Mouse (Mus musculus): ENCODE results near the gene Gm11555.
"Not testable (repeated sequence)": the region's sequence is repeated elsewhere in the genome, so short reads cannot be mapped to it uniquely, and the experiment has no call there.

The Gm11555 gene

DNA sequence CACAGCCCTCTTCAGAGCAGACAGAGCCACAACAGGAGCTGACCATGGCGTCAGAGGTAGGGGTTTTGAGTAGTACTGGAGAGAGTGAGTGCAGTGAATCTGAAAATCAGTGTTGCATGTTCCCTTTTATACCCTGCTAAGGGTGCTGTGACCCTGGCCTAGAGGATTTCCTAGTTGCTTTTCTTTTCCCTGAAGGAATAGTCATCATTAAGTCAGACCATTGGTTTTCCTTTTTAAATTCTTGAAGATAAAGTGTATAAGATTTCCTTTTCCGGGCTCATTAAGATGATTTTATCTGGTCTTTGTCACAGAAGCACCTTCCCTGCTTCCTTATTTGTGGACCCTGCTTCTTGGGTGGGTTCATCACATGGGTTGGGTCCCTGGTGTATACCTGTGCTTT lies at the start of gene Gm11555:
Gm11555 (minus strand) TSS at position 101 of the 400 bp plus-strand sequence.
- no peak for DNase-seq (ENCODE audit: low read depth, low spot score)

DNA sequence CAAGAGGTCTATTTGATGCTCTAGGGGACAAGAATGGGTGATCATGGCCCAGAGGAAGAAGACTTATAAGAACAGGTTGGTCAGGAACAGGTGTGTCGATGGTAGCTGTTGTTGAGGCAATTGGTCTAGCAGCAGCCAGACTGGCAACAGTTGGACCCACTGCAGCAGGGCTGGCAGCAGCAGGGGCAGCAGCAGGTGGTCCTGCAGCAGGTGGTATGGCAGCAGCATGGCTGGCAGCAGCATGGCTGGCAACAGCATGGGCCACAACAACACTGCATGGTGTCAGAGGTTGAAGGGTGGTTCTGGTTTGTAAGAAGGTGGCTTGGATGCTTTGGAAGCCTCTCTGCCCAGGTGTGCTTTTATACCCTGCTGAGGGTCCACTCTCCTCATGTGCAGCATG lies 40.4 kb upstream of the Gm11555 start, which contains the start of gene Gm14190:
Gm14190 (minus strand) TSS at position 278 of the 400 bp plus-strand sequence.
- DNase-seq (ENCODE audit: low read depth, low spot score) = no peak

DNA sequence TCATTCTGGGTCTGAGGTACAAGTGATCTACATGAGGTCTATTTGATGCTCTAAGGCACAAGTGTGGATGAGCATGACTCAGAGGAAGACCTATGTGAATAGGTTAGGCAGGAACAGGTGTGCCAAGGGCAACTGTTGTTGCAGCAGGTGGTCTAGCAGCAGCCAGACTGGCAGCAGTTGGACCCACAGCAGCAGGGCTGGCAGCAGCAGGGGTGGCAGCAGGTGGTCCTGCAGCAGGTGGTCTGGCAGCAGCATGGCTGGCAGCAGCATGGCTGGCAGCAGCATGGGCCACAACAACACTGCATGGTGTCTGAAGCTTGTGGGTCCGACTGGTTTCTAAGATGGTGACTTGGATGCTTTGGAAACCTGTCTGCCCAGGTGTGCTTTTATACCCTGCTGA lies 35.2 kb upstream of the Gm11555 start:
- not testable (repeated sequence) for DNase-seq (ENCODE audit: low read depth, low spot score)

DNA sequence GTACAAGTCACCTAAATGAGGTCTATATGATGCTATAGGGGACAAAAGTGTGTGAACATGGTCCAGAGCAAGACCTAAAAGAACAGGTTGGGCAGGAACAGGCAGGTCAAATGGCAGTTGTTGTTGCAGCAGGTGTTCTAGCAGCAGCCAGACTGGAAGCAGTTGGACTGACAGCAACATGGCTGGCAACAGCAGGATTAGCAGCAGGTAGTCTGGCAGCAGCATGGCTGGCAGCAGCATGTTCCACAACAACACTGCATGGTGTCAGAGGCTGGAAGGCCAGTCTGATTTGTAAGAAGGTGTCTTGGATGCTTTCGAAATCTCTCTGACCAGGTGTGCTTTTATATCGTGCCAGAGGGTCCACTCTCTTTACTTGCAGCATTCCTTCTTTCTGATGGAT lies 33.4 kb upstream of the Gm11555 start:
- no peak for DNase-seq (ENCODE audit: low read depth, low spot score)

DNA sequence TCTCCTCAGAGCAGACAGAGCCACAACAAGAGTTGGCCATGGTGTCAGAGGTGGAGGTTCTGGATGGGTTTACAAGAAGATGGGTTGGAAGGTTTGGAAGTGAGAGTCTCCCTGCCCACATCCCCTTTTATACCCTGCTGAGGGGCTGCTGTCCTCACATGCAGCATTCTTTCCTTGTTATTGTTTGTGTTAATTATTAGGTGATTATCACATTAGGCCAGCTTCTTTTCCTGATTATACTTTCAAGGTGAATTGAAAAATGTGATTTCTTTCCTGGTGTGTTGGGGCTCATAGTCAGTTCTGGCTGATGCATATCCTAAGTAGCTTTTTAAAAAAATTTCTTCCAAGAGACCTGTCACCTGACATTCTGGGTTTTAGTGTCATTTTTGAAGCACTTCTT lies 15.8 kb upstream of the Gm11555 start, which contains the start of gene Krtap4-6:
Krtap4-6 (minus strand) TSS at position 101 of the 400 bp plus-strand sequence.
- DNase-seq (ENCODE audit: low read depth, low spot score) = no peak

DNA sequence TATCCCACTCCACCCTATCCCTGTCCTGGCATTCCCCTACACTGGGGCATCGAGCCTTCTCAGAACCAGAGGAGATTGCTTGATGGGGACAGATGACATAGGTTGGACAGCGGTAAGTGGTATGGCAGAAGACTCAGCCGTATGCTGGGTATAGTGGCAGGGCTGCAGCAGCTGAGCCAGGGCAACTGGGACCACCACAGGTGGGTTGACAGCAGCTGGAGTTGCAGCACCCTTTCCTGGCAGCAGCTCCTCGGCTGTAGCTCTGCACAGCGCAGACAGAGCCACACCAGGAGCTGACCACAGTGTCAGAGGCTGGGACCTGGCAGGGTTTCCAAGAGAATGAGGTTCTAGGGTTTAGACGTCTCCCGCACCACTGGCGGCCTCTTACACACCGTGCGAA lies 12.8 kb upstream of the Gm11555 start:
- DNase-seq (ENCODE audit: low read depth, low spot score) = no peak

DNA sequence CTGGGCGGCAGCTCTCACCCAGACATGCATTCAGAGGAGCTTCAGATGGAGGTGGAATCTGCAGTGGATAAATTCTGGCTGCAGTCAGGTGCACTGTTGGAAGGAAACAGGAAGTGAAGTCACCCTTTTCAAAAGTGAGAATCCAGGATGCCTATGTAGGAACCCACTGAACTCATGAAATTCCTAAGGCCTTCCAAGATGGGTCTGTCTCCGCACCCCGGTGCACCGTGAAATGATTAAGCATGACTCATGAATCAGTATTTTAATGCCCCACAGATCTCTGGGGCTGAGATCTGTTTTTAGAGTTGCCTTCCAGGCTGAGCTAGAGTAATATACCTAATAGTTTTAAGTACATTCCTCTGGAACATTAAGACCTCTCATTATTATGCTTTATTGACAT lies 9.2 kb upstream of the Gm11555 start:
- no peak for DNase-seq (ENCODE audit: low read depth, low spot score)

DNA sequence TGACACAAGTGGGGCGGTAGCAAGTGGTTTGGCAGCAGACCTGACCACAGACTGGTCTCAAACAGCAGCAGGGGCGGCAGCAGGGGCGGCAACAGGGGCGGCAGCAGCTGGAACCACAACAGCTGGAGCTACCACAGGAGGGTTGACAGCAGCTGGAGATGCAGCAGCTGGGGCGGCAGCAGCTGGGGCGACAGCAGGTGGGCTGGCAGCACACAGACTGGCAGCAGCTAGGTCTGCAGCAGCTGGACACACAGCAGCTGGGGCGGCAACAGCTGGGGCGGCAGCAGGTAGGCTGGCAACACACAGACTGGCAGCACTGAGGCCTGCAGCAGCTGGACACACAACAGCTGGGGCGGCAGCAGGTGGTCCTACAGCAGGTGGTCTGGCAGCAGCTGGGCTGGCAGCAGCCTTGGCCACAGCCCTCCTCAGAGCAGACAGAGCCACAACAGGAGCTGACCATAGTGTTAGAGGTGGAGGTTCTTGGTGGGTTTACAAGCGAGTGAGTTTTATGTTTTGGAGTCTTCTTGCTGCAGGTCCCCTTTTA lies 8.5 kb upstream of the Gm11555 start, which contains the start of gene Gm11563:
Gm11563 (minus strand) TSS at position 494 of the 544 bp plus-strand sequence.
- not testable (repeated sequence) for DNase-seq (ENCODE audit: low read depth, low spot score)

DNA sequence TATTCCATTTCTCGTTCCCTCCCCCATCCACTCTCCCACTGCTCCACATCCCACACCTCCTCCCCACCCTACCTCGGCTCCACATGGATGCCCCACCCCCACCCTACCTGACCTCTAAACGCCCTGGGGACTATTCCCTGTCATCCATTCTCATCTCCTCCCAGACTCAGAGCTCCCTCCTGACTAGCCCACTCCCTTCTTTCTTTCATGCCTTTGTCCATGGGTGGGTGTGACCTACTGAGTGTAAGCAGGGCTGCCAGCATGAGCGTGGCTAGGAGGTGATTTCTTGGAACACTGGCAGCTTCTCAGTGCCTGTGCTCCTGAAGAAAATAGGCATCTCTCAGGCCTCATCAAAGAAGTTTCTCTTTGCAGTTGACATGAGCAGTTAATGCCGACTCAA lies 7.0 kb upstream of the Gm11555 start:
- peak; percentile 48 for DNase-seq (ENCODE audit: low read depth, low spot score)

DNA sequence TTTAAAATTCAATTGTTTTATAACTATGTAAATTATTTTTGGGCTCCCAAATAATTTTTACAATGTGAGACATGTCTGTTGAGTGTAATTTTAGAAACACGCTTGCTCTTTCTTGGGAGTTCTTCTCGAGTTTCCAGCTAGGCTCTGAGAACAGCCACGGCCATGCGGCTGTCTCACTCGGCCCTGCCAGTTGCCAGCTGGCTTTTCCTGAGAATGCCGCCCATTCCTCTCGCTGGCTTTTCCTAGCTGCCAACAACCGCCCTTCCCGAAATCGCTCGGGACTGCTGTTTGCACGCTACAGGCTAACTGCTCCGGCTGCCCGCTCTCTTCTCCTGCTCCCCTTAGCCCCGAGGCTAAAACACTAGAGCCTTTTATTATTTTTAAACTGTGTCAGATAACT lies 3.6 kb downstream of the Gm11555 start:
- DNase-seq (ENCODE audit: low read depth, low spot score) = no peak

DNA sequence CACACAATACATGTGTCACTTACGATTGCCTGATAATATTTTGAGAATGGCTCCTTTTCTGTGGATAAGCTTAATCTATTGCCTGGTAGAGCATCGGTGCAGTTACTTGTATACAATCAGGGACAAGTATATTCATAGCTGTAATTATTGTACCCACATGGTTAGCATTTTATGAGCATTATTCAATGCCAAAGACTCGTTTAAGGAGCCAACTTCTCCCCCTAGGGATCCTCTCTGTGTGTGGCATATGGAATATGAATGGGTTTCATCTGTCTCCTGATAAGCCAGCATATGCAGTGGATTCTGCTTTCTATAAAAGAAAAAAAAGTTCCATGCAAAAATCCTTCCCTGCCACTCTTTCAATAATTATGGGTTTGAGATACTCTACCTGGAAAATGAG lies 5.7 kb downstream of the Gm11555 start:
- DNase-seq (ENCODE audit: low read depth, low spot score) = no peak

DNA sequence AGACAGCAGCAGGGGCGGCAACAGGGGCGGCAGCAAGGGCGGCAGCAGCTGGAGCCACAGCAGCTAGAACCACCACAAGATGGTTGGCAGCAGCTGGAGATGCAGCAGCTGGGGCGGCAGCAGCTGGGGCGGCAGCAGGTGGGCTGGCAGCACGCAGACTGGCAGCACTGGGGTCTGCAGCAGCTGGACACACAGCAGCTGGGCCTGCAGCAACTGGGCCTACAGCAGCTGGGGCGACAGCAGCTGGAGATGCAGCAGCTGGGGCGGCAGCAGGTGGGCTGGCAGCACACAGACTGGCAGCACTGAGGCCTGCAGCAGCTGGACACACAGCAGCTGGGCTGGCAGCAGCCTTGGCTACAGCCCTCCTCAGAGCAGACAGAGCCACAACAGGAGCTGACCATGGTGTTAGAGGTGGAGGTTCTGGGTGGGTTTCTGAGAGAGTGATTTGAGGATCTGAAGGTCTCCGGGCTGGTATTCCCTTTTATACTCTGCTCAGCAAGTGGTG lies 6.3 kb downstream of the Gm11555 start, which contains the start of gene Krtap4-7:
Krtap4-7 (minus strand) TSS at position 455 of the 505 bp plus-strand sequence.
- DNase-seq (ENCODE audit: low read depth, low spot score) = not testable (repeated sequence)

DNA sequence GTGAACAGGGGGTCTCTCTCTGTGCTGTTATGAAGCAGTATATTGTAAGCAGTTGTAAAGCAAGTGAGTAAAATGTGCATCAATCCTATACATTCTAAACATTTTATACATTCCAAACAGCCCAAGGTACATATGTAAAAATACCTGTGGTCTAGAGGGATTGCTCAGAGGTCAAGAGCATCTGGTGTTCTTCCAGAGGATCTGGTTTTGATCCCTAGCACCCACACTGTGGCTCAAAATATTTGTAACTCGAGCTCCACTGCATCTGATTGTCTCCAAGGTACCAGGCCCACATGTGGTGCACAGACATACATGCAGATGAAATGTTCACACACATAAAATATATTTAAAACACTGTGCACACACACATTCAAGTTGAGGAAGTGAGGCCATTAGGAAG lies 9.1 kb downstream of the Gm11555 start:
- no peak for DNase-seq (ENCODE audit: low read depth, low spot score)

DNA sequence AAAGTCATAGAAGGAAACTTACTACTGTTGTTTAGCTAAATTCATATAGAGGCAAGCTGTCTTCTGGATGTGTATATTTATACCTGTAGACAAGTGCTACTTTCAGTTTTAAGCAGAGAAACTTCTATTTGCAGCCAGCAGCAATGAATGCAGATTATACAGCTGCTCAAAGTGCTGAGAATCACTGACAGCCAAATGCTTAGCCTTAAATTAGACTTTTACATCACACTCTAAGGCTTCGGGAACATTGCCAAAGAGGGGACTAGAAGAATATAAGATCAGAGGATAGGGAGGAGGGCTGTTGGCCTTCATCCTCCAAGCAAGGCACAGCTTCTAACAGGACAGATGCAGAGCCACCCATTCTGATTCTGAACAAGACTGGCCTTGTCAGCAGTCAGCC lies 12.9 kb downstream of the Gm11555 start:
- DNase-seq (ENCODE audit: low read depth, low spot score) = no peak

DNA sequence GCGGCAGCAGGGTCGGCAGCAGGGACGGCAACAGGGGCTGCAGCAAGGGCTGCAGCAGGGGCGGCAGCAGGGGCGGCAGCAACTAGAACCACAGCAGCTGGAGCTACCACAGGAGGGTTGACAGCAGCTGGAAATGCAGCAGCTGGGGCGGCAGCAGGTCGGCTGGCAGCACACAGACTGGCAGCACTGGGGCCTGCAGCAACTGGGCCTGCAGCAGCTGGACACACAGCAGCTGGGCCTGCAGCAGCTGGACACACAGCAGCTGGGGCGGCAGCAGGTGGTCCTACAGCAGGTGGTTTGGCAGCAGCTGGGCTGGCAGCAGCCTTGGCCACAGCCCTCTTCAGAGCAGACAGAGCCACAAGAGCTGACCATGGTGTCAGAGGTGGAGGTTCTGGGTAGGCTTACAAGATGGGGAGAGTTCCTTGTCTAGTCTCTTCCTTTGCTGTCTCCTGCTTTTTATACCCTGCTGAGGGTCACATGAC lies 15.3 kb downstream of the Gm11555 start, which contains the start of gene Krtap4-2:
Krtap4-2 (minus strand) TSS at position 432 of the 482 bp plus-strand sequence.
- no peak for DNase-seq (ENCODE audit: low read depth, low spot score)

DNA sequence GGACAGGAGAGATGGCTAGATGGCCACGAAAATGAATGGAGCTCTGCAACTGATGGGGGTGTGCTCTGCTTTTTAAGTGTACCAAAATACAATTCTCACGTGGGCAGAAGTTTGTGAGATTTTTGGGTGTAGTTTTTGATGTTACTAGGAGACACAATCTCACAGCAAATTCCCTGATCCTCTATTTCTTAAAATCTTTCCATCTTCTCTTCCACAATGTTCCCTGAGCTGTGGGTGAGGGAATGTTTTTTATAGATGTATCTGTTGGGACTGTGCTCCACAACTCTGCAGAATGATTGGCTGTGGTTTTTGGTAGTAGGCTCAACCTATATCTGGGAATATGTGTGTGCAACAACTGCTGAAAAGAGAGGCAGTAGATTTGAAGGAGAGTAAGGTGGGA lies 16.7 kb downstream of the Gm11555 start:
- DNase-seq (ENCODE audit: low read depth, low spot score) = no peak

DNA sequence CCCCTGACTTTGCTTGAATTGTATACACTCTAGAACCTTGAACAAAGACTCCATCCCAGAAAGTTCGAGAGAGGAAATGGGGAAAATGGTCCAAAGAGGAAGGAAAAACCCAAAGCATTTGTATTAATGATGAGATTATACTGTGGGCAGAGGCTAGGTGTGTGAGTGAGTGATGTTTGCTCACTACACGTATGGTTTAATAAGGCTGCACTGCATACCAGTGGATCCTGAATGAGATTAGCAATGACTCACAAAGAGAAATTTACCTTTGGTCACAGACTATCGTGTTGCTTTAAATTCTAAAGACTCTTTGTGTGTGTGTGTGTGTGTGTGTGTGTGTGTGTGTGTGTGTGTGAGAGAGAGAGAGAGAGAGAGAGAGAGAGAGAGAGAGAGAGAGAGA lies 19.1 kb downstream of the Gm11555 start:
- no peak for DNase-seq (ENCODE audit: low read depth, low spot score)

DNA sequence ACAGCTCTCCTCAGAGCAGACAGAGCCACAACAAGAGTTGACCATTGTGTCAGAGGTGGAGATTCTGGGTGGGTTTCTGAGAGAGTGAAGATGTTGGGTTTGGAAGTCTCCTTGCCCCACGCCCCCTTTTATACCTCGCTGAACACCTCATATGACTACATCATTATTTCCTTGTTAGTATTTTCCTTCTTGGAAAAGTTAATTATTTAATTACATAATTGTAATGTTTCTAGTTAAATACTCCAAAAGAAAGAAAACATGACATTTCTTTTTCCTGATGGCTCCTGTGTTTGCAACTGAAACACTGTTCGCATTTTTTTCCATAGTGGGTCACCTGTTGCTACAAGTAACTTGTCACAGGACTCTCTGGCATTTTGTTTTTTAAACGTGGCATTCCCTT lies 21.9 kb downstream of the Gm11555 start, which contains the start of gene Krtap4-1:
Krtap4-1 (minus strand) TSS at position 101 of the 400 bp plus-strand sequence.
- DNase-seq (ENCODE audit: low read depth, low spot score) = no peak

DNA sequence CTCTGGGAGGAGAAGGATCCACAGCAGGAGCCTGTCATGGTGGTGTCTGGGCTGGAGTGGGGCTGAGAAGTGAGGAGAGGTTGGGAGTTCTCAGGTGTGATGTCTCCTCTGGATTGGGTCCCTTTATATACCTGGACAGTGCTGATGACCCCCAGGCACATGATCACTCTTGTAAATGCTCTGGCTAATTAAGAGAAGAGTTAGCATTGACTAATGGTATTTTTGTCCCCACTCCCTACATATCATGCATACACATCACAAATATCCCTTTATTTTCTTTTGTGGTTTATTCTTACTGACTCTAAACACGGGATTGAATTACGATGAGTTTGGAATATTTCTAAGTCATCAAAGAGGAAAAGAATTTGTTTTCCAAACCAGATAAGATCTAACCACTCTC lies 29.7 kb downstream of the Gm11555 start, which contains the start of gene Gm11562:
Gm11562 (minus strand) TSS at position 101 of the 400 bp plus-strand sequence.
- DNase-seq (ENCODE audit: low read depth, low spot score) = no peak

DNA sequence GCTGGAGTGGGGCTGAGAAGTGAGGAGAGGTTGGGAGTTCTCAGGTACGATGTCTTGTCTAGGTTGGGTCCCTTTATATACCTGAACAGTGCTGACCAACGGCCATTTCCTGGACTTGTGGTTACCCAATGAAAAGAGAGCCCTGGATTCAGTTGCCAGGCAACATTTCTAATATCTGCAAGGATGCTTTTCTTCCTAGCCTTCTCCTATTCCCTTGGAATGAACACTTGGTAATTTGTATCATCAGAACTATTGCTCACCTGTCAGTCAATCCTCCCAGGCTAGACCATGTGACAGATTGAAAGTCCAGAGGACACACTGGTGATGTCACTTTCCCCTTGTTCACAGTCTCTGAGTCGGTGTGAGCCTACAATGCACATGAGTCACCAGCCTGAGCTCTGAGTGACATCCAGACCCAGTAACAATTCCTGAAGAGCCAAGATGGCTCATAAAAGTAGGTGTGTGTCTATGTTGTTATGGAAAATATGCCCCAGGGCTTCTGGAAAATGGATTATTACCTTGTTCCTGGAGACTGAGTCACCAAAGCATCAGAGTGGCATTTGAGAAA lies 35.2 kb downstream of the Gm11555 start, which contains the start of gene Krtap2-4:
Krtap2-4 (minus strand) TSS at position 51 of the 568 bp plus-strand sequence.
- DNase-seq (ENCODE audit: low read depth, low spot score) = no peak

DNA sequence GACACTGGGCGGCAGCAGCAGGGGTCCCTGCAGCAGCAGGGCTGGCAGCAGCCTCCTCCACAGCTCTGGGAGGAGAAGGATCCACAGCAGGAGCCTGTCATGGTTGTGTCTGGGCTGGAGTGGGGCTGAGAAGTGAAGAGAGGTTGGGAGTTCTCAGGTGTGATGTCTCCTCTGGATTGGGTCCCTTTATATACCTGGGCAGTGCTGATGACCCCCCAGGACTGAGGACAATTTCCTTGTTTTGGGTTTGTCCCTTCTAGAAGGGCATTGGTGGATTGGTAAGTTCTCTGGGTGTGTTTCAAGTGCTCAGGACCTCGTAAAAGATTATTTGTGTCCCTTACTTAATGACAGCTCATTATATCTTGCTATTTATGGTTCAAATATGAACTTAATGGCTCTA lies 39.9 kb downstream of the Gm11555 start, which contains the start of gene Gm11937:
Gm11937 (minus strand) TSS at position 101 of the 400 bp plus-strand sequence.
- not testable (repeated sequence) for DNase-seq (ENCODE audit: low read depth, low spot score)

DNA sequence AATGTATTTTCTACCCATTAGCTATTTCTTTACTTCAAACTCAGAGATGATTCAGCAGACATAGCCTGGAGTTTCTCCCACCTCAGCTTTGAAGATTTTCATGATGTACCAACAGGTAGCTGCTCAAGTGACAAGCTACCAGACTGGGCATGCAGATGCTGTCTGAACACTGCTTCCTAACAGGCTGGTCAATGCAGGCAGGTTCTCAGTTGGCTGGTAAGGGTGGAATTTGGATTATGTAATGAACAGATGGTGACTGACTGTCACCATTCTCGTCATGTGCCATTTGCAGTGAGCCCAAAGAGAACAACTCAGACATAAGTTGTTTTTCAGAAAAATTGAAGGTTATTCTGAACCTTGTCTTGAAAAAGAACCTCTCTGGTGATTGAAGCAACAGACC lies 40.9 kb downstream of the Gm11555 start:
- no peak for DNase-seq (ENCODE audit: low read depth, low spot score)
